Mouse (Mus musculus) limb, embryonic 14.5 days (tissue): ENCODE data around the gene Cacna1a. TPM values are rescaled to one million over a fixed set of nuclear protein-coding genes. Genes with fewer than 3 reads are reported as not detected.

Experiments used
- ATAC-seq: fragments of 200-750 bp; cut with Nextera tagmentation; 2 replicates; pipeline ENCODE4 v1.8.0; 2017; ENCODE audit warnings: low read depth, moderate number of reproducible peaks, moderate TSS enrichment; ENCODE audit not compliant: low FRiP score
- DNase-seq: peaks from one replicate; pipeline ENCODE4 v3.0.0-alpha.2; 2015; ENCODE audit warnings: low spot score
- H3K27ac ChIP-seq: fragments of 300-500 bp; sonication (generic); replicated peaks from 2 replicates; pipeline ENCODE4 v1.5.1; 2014; ENCODE audit warnings: low read depth, mild to moderate bottlenecking, low read length, moderate library complexity, mixed read lengths
- H3K27me3 ChIP-seq: fragments of 300-500 bp; sonication (generic); 2 replicates; pipeline ENCODE4 v1.6.1; 2014; ENCODE audit warnings: low read length, mixed read lengths; ENCODE audit not compliant: control insufficient read depth, insufficient read depth
- H3K36me3 ChIP-seq: fragments of 300-500 bp; sonication (generic); 2 replicates; pipeline ENCODE4 v1.6.1; 2014; ENCODE audit warnings: mild to moderate bottlenecking, low read length, moderate library complexity, mixed read lengths; ENCODE audit not compliant: control insufficient read depth, insufficient read depth
- H3K4me1 ChIP-seq: fragments of 300-500 bp; sonication (generic); 2 replicates; pipeline ENCODE4 v1.6.1; 2014; ENCODE audit warnings: antibody characterized with exemption, low read length, mixed read lengths; ENCODE audit not compliant: control insufficient read depth, insufficient read depth
- H3K4me2 ChIP-seq: fragments of 300-500 bp; sonication (generic); replicated peaks from 2 replicates; pipeline ENCODE4 v1.6.1; 2014; ENCODE audit warnings: low read depth, mild to moderate bottlenecking, low read length, moderate library complexity; ENCODE audit not compliant: severe bottlenecking
- H3K4me3 ChIP-seq: fragments of 300-500 bp; sonication (generic); replicated peaks from 2 replicates; pipeline ENCODE4 v1.5.1; 2014; ENCODE audit warnings: low read length
- H3K9ac ChIP-seq: fragments of 300-500 bp; sonication (generic); 2 replicates; pipeline ENCODE4 v1.6.1; 2014; ENCODE audit warnings: mild to moderate bottlenecking, low read depth, low read length, moderate library complexity; ENCODE audit not compliant: severe bottlenecking
- H3K9me3 ChIP-seq: fragments of 300-500 bp; sonication (generic); 2 replicates; pipeline ENCODE4 v1.6.1; 2016; ENCODE audit warnings: low read length; ENCODE audit not compliant: control insufficient read depth
- POLR2A ChIP-seq: fragments of 200-500 bp; IDR thresholded peaks from 2 replicates; pipeline ENCODE4 v1.8.0; 2012; ENCODE audit warnings: inconsistent platforms, mild to moderate bottlenecking, moderate library complexity, borderline replicate concordance; ENCODE audit not compliant: insufficient read depth, insufficient read length; ENCODE audit errors: extremely low read depth
- whole genome bisulfite sequencing: fragments of 180-500 bp; shearing (Covaris S2); extraction: QIAGEN DNeasy Blood & Tissue Kit; methylation state at CpG from one replicate; pipeline ENCODE4 v1.1.7; 2014; 5-methylcytosine and 5-hydroxymethylcytosine counted together
- polyA plus RNA-seq, 2 experiments: library from polyadenylated mRNA; depleted of rRNA in 1 of 2; stranded (reverse) in 1 of 2; unstranded in 1 of 2; fragments of >200 nt; fragmentation: Nextera tagmentation in 1 of 2; extraction: Ambion mirVana in 1 of 2; gene quantifications; 2 replicates each; pipeline versions ENCODE4 v1.2.1 to v1.2.3; 2012 to 2014

The Cacna1a gene
- polyA plus RNA-seq, 2 experiments: 6.8 to 24.3 TPM

DNA sequence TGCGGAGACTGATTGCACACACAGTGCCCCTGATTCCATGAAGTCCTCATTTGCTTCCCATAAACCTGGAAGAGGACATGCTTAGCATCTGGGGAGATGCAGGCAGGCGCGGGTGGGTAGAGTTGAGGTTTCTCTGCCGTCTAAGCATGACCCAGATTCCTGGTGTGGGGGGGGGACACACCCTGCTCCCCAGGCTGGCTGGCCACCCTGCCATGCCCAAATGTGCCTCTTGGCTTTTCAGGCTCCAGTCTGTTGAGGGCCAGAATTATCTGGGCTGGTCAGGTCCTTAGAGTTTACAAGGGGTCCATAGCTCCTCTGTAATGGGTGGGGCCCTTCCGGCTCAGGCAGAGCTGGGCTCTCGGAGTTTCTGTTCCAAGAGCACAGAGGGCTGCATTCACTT is 28.7 kb downstream of the Cacna1a start:
- Histone ChIP-seq H3K36me3 (no peaks in the 10 kb centered on the region), H3K4me1 (peaks cover 6% of the 10 kb centered on the region; the same call in 1 of the 2 replicates), H3K27ac (no peak overlapping the region), H3K4me2 (peak overlapping the region; percentile 96; the same call in 1 of the 2 replicates), H3K9me3 (no peaks in the 10 kb centered on the region), H3K27me3 (peaks cover 51% of the 10 kb centered on the region), H3K4me3 (no peak overlapping the region), H3K9ac (no peak overlapping the region)
- no peak for TF ChIP-seq POLR2A
- DNase-seq (no peak), ATAC-seq (no peak)
- WGBS: 77% methylated on average over 6 of the region's 6 CpGs

DNA sequence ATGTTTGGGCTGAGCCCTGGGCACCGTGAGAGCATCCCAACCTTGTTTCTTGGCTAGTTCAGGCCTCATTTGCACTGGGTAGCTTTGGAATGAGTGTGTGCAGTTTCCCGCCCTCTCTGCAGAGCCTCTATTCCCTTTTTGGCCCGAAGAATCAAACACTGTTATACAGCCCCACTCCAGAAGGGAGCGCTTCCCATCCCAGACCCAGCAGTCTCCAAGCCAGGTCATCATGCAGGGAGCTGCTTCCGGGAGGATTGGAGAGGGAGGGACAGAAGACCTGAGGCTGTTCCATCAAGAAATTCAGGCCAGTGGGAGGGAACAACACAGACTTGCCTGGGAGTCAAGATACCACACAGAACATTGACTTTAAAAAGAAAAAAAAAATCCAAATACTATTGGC is 29.6 kb downstream of the Cacna1a start:
- WGBS: 39% methylated on average over 5 of the region's 5 CpGs
- Histone ChIP-seq H3K27me3 (peaks cover 47% of the 10 kb centered on the region), H3K36me3 (no peaks in the 10 kb centered on the region), H3K9me3 (no peaks in the 10 kb centered on the region), H3K27ac (no peak overlapping the region; the same call in 1 of the 2 replicates), H3K4me2 (no peak overlapping the region), H3K9ac (no peak overlapping the region), H3K4me1 (peaks cover 6% of the 10 kb centered on the region; the same call in 1 of the 2 replicates), H3K4me3 (no peak overlapping the region)
- ATAC-seq: no peak
- TF ChIP-seq POLR2A: no peak
- no peak for DNase-seq

DNA sequence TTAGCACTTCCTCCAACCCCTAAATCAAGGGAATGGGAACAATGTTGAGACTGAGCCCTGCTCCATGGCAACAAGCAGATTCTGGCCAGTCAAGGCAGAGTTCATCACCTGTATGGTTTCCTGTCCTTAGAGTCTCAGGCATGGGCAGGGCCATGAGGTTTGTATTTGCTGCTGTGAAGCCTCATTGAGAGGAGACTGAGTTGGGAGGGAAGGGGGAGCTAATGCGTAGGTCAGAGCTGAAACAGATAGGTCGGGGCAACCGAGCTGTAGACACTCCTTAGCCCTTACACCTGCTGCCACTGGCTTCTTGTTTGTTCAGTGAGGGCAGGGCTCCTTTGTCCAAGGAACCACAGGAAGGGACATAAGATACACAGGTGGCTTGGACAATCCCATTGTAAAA is 36.2 kb downstream of the Cacna1a start:
- WGBS: 79% methylated on average over 3 of the region's 3 CpGs
- no peak for ATAC-seq
- no peak for DNase-seq
- TF ChIP-seq POLR2A: no peak
- H3K27me3 ChIP-seq: no peaks in the 10 kb centered on the region
- H3K9ac ChIP-seq: no peak overlapping the region
- no peaks in the 10 kb centered on the region for H3K36me3 ChIP-seq
- no peak overlapping the region for H3K4me3 ChIP-seq
- no peaks in the 10 kb centered on the region for H3K4me1 ChIP-seq
- H3K27ac ChIP-seq: no peak overlapping the region
- no peaks in the 10 kb centered on the region for H3K9me3 ChIP-seq
- H3K4me2 ChIP-seq: no peak overlapping the region

DNA sequence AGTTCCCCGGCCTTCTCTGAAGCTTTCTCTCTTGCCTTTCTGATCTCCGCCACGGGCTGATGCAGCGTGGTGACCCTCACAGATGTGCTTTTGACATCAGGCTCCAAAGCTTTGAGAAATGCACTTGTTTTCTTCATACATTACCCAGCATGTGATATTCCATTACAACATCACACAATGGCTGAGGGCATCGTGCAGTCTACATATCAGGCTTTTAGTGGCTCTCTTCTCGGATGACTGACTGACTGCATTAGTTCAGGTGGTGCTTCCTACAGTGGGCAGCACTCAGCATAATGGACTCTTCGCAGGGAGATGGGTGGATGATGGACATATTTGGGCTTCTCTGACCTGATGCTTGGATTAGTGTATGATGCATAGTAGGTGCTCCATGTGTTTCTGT is 37.8 kb downstream of the Cacna1a start:
- H3K27me3 ChIP-seq: no peaks in the 10 kb centered on the region
- no peak for TF ChIP-seq POLR2A
- no peak overlapping the region for H3K9ac ChIP-seq
- no peaks in the 10 kb centered on the region for H3K36me3 ChIP-seq
- H3K27ac ChIP-seq: no peak overlapping the region
- DNase-seq (no peak), ATAC-seq (no peak)
- no peaks in the 10 kb centered on the region for H3K4me1 ChIP-seq
- no peak overlapping the region for H3K4me3 ChIP-seq
- no peak overlapping the region for H3K4me2 ChIP-seq
- H3K9me3 ChIP-seq: no peaks in the 10 kb centered on the region
- WGBS: 86% methylated on average over 7 of the region's 7 CpGs

DNA sequence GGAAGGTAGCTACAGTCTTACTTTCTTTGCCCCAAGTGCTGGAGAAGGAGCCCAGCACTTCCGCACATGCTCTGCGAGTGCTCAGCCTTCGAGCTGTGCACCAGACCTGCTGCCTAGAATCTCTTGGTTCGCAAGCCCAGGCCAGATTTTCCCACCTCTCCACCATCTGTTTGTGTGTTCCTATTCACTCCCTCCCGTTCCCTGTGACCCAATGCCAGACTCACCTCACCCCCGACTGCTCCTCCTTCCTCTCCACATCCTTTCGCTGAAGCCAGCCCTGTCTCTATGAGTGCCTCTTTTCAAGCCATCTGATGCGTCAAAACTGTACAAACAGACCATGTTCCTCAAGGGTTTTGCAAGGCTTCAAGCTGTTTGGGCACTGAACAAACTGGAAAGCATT is 38.3 kb downstream of the Cacna1a start:
- no peak overlapping the region for H3K4me2 ChIP-seq
- H3K36me3 ChIP-seq: no peaks in the 10 kb centered on the region
- no peaks in the 10 kb centered on the region for H3K9me3 ChIP-seq
- H3K9ac ChIP-seq: no peak overlapping the region
- ATAC-seq: no peak
- no peak overlapping the region for H3K27ac ChIP-seq
- no peaks in the 10 kb centered on the region for H3K4me1 ChIP-seq
- DNase-seq: no peak
- 80% methylated on average over 8 of the region's 8 CpGs for WGBS
- no peak overlapping the region for H3K4me3 ChIP-seq
- H3K27me3 ChIP-seq: no peaks in the 10 kb centered on the region
- TF ChIP-seq POLR2A: no peak

DNA sequence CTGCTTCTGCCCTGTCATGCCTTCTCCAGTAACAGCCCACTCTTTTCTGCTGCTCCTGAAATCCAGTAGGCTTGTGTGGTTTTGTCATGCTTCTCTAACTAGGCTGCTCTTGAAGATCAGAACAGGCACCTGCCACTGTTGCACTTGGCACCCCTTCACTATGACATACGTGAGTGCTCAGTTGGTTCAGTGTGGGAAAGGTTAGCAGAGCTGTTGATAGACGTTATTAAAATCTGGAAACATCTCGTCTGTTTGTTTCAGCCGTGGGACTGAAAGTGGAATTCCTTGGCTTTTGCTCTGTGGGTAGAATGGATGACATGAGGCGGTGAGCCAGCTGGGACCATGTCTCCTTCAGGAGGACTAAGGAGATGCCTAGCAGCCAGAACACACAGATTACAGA is 39.8 kb downstream of the Cacna1a start:
- H3K36me3 ChIP-seq: no peaks in the 10 kb centered on the region
- no peak overlapping the region for H3K9ac ChIP-seq
- no peak overlapping the region for H3K27ac ChIP-seq
- no peak overlapping the region for H3K4me3 ChIP-seq
- no peaks in the 10 kb centered on the region for H3K27me3 ChIP-seq
- no peaks in the 10 kb centered on the region for H3K9me3 ChIP-seq
- no peaks in the 10 kb centered on the region for H3K4me1 ChIP-seq
- DNase-seq (no peak), ATAC-seq (no peak)
- no peak for TF ChIP-seq POLR2A
- no peak overlapping the region for H3K4me2 ChIP-seq
- 71% methylated on average over 5 of the region's 5 CpGs for WGBS
